Mouse (Mus musculus): ENCODE data around the gene Rexo4. TPM values are rescaled to one million over a fixed set of nuclear protein-coding genes. Genes with fewer than 3 reads are reported as not detected.

The Rexo4 gene
- polyA plus RNA-seq, 1 experiment from 2014 or later = 77.4 TPM

GRCm38 (mm10) chr2:26930390-26930789 is 33.8 kb downstream of the Rexo4 start:
- no peak overlapping the region for H3K27ac ChIP-seq
- peaks cover 75% of the 10 kb centered on the region for H3K79me2 ChIP-seq (ENCODE audit: inconsistent target)
- WGBS (ENCODE audit: missing documents) = 22% methylated on average over 1 of the region's 1 CpGs
- H3K4me3 ChIP-seq (ENCODE audit: inconsistent target) = no peak overlapping the region
- H3K36me3 ChIP-seq (ENCODE audit: inconsistent target) = peaks cover 23% of the 10 kb centered on the region

DNA sequence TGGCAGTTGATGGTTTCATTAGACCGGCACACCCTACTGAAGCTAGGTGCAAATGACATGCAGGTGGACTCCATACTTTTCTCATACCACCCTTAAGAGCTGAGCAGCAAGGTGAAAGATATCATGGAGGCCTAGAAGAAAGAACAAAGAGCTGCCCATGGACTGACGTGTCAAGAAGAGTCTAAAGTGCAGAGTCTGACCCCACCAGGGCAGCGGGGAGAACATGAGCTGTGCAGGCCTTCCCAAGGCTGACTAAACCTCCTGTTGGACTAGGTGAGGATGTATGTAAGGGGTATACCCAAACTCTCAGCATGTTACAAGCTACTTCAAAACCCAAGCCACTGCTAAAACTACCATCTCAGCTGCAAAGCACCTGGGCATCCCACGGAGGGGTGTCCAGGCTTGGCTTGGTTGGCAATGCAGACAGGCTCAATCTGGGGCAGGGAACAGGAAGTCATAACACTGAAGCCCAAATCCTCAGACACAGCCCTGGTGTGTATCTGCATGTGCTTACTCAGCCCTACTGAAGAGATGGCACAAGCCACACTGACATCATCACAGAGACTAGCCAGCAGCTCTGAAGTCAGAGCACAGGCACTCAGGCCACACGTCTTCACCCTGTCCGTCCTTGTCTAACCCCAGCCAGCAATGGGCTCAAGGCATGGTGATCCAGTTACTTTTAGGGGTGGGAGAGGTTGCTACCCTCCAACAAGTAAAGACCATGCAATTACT is 36.3 kb downstream of the Rexo4 start:
- Histone ChIP-seq H3K79me2 (ENCODE audit: inconsistent target) (peaks cover 100% of the 10 kb centered on the region), H3K36me3 (ENCODE audit: inconsistent target) (peaks cover 48% of the 10 kb centered on the region), H3K27ac (peak overlapping the region; percentile 30), H3K4me3 (ENCODE audit: inconsistent target) (no peak overlapping the region)
- 87% methylated on average over 6 of the region's 6 CpGs for WGBS (ENCODE audit: missing documents)

DNA sequence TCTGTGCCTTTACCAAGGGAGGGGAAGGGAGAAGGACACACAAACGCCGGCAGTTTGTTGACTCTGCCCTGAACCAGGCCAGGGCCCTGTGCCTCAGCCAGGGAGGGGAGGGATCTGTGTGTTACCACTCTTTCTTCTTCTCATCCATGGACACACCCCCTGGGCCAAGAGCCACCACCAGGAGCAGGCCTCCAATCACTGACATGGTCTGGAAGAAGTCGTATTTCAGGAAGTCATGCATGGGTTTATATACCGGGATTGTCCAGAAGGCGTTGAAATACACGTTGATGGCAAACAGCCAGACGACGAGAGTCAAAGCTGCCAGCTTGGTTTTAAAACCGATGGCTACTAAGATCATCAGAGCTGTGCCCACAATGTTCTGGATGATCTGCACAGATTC is 42.4 kb downstream of the Rexo4 start:
- Histone ChIP-seq H3K27ac (no peak overlapping the region), H3K4me3 (ENCODE audit: inconsistent target) (no peak overlapping the region), H3K79me2 (ENCODE audit: inconsistent target) (peaks cover 90% of the 10 kb centered on the region), H3K36me3 (ENCODE audit: inconsistent target) (peaks cover 86% of the 10 kb centered on the region)
- 80% methylated on average over 7 of the region's 9 CpGs for WGBS (ENCODE audit: missing documents)

DNA sequence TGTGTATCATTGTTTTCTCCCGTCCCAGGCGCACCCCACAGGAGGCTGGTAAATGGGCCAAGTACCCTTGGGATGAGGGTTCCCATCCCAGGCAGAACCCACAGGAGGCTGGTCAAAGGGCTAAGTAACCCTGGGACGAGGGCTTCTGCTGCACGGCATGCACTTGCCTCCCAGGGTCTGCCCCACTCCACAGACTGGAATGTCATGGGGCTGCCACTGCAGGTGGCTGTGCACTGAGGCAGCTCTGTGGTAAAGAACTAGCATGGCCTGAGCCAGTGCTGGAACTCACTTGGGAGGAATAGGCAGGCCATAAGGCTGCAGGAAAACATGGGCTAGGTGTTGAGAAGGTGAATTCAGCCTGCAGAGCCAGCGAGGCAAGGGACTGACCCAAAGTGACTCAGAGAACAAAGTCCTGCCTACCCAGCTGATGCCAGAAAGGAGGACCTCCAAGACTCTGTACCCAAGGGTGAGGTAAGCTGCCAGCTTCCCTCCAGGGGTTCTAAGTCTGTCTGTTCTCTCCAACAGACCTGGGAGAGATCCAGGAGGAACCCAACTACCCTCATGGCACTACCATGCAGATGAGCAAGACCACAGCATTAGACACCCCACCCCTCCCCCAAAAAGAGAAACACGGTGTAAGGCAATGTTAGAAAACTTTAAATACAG is 43.9 kb downstream of the Rexo4 start:
- WGBS (ENCODE audit: missing documents) = 91% methylated on average over 6 of the region's 6 CpGs
- H3K36me3 ChIP-seq (ENCODE audit: inconsistent target) = peaks cover 72% of the 10 kb centered on the region
- no peak overlapping the region for H3K4me3 ChIP-seq (ENCODE audit: inconsistent target)
- no peak overlapping the region for H3K27ac ChIP-seq
- H3K79me2 ChIP-seq (ENCODE audit: inconsistent target) = peaks cover 84% of the 10 kb centered on the region

GRCm38 (mm10) chr2:26919684-26920083 is 44.5 kb downstream of the Rexo4 start:
- Histone ChIP-seq H3K79me2 (ENCODE audit: inconsistent target) (peaks cover 84% of the 10 kb centered on the region), H3K36me3 (ENCODE audit: inconsistent target) (peaks cover 65% of the 10 kb centered on the region), H3K4me3 (ENCODE audit: inconsistent target) (no peak overlapping the region), H3K27ac (no peak overlapping the region)
- 96% methylated on average over 3 of the region's 3 CpGs for WGBS (ENCODE audit: missing documents)

DNA sequence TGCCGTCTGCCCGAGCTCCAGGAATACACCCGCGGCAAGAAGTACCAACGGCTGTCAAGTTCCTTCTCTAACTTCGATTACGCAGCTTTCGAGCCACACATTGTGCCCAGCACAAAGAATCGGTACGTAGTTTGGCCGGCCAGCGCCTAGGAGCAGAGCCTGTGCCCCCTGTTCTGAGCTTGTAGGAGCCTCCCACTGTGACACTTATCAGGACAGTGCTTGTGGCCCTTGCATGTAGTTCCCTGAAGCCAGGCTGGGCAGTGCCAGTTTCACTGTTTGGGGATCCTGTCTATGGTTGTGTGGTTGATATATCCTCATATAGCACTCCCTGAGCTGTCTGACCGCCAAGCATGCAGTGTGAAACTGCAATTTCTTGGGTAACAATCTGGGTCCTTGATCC is 47.4 kb downstream of the Rexo4 start:
- 1% methylated on average over 13 of the region's 13 CpGs for WGBS (ENCODE audit: missing documents)
- peaks cover 53% of the 10 kb centered on the region for H3K36me3 ChIP-seq (ENCODE audit: inconsistent target)
- H3K4me3 ChIP-seq (ENCODE audit: inconsistent target) = peak overlapping the region; percentile 99
- peak overlapping the region; percentile 85 for H3K27ac ChIP-seq
- H3K79me2 ChIP-seq (ENCODE audit: inconsistent target) = peaks cover 88% of the 10 kb centered on the region

DNA sequence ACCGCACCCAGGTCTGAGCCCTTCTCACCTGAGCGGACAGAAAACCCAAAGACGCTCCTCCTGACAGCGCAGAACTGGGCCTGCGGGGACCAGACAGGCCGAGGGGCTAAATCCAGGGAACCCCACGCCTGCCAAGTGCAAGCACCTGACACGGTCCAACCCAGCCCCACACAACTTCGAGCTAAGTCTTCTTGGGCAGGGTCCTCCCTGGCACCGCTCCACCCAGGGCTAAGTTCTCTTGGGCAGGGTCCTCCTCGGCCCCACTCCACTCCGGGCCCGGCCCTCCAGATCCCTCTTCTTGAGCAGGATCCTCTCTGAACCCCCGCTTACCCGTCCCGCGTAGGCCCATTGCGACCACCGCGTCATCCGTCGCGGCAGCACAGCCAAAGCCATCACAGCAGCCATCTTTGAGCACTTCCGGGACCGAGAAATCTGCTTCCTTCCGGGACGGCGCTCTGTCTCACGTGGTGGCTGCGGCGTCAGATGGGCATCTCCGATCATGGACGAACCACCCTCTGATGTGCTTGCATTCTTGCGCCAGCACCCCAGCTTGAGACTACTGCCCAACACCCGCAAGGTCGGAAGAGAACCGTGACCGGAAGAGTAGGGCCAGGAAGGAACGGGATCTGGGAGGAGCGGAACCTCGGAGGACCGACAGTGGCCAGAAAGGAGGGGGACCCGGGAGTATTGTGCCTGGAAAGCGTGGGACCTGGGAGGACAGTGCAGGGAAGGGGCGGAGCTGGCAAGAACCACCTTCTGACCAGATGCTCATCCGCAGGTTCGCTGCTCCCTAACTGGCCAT is 48.1 kb downstream of the Rexo4 start, which contains the start of the genes Surf2 and Surf1:
Gene Surf2 (plus strand): TSS at position 441 of the 802 bp plus-strand sequence.
Gene Surf1 (minus strand): TSS at position 604 of the 802 bp plus-strand sequence.
- WGBS (ENCODE audit: missing documents) = 2% methylated on average over 47 of the region's 47 CpGs
- Histone ChIP-seq H3K79me2 (ENCODE audit: inconsistent target) (peaks cover 94% of the 10 kb centered on the region), H3K36me3 (ENCODE audit: inconsistent target) (peaks cover 46% of the 10 kb centered on the region), H3K27ac (peak within 1 kb of the TSS; percentile 85), H3K4me3 (ENCODE audit: inconsistent target) (peak within 1 kb of the TSS; percentile 99)

GRCm38 (mm10) chr2:26914148-26914941 is 49.8 kb downstream of the Rexo4 start:
- Histone ChIP-seq H3K4me3 (ENCODE audit: inconsistent target) (no peak overlapping the region), H3K36me3 (ENCODE audit: inconsistent target) (peaks cover 29% of the 10 kb centered on the region), H3K79me2 (ENCODE audit: inconsistent target) (peaks cover 89% of the 10 kb centered on the region), H3K27ac (no peak overlapping the region)
- 94% methylated on average over 8 of the region's 8 CpGs for WGBS (ENCODE audit: missing documents)

DNA sequence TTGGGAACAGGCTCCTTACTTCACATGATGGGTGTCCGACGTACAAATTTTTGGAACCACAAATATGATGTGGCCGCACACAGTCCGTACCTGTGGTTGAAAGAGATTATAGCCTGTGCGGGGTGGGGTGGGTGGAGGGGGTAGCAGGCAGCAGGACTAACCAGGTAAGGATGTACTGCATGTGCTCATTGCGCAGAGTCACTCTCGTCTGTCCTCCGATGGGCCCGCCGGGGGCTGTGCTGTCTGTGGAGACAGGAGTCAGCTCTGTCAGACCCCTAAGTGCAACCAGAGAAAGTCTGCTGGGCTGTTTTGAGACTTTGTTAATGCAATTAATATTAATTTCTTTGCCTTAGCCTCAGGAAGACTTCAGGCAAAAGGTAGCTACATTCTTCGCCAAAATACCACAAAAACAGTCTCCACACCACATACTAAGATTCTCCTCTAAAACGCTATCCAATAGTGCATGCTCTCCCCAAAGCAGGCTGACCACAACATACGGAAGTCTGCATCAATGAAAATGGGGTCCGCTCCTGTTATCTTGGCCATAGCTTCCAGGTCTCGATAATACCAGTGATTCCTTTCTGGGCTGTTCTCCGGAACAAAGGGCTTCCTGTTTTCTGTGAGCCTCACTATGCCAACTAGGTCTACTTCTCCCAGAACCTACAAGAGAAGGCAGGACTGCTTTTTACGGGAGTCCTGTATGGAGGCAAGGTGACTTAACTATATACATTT is 50.6 kb downstream of the Rexo4 start:
- Histone ChIP-seq H3K36me3 (ENCODE audit: inconsistent target) (peaks cover 21% of the 10 kb centered on the region; the same call in 1 of the 2 replicates), H3K79me2 (ENCODE audit: inconsistent target) (peaks cover 89% of the 10 kb centered on the region), H3K4me3 (ENCODE audit: inconsistent target) (no peak overlapping the region), H3K27ac (no peak overlapping the region)
- 85% methylated on average over 15 of the region's 17 CpGs for WGBS (ENCODE audit: missing documents)

DNA sequence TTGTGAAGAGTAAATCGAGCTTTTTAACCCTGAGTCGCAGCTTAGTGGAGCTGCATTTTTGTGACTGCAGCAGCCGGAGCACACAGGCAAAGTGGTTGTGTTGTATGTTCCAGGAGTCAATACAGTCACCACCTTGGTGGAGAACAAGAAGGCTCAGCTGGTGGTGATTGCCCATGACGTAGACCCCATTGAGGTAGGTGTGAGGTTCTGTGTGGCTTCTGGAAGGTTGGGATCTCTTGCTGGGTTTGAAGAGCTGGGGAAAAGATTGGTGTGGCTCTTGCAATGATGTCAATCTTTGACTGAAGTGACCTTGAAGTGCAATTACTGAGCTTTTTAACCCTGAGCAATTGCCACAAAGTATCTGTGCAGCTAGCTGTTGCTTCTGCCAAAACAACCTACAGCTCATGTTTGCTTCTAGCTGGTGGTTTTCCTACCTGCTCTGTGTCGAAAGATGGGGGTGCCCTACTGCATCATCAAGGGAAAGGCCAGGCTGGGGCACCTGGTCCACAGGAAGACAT is 51.9 kb downstream of the Rexo4 start:
- Histone ChIP-seq H3K79me2 (ENCODE audit: inconsistent target) (peaks cover 89% of the 10 kb centered on the region), H3K27ac (no peak overlapping the region), H3K36me3 (ENCODE audit: inconsistent target) (peaks cover 25% of the 10 kb centered on the region; the same call in 1 of the 2 replicates), H3K4me3 (ENCODE audit: inconsistent target) (peak overlapping the region; percentile 90; the same call in 1 of the 2 replicates)
- 84% methylated on average over 4 of the region's 5 CpGs for WGBS (ENCODE audit: missing documents)

DNA sequence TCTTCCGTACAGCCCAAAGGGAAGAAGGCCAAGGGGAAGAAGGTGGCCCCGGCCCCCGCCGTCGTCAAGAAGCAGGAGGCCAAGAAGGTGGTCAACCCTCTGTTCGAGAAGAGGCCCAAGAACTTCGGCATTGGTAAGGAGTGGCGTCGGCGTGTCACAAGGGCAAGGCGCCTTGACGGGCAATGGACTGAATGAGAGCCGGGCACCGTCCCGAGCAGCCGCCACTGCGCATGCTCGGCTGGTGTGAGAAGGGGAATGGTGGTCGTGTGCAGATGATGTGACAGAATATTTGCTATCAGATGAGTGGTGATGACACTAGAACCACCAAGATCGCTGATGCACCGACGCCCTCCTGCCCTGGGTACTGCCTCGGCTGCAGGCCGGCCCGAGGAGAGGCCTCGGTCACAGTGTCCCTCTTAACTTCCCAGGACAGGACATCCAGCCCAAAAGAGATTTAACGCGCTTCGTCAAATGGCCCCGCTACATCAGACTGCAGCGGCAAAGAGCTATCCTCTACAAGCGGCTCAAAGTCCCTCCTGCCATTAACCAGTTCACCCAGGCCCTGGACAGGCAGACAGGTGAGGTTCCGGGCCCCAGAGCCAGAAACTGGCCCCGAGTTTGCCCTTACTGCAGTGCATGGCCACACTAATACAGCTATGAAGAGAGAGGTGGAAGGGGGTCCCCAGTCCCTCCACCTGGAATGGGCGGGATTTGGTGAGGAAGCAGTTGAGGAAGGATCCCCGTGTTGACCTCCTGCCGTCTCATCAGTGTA is 53.0 kb downstream of the Rexo4 start:
- Histone ChIP-seq H3K36me3 (ENCODE audit: inconsistent target) (peaks cover 25% of the 10 kb centered on the region; the same call in 1 of the 2 replicates), H3K27ac (peak overlapping the region; percentile 60), H3K4me3 (ENCODE audit: inconsistent target) (peak overlapping the region; percentile 90), H3K79me2 (ENCODE audit: inconsistent target) (peaks cover 94% of the 10 kb centered on the region)
- under 1% methylated on average over 30 of the region's 37 CpGs for WGBS (ENCODE audit: missing documents)

GRCm38 (mm10) chr2:26910124-26910993 is 53.8 kb downstream of the Rexo4 start, which contains the start of the genes Med22 and Rpl7a:
Gene Med22 (minus strand): TSS chr2:26910677.
Gene Rpl7a (plus strand): TSS chr2:26910764.
- Histone ChIP-seq H3K79me2 (ENCODE audit: inconsistent target) (peaks cover 95% of the 10 kb centered on the region), H3K27ac (peak within 1 kb of the TSS; percentile 60), H3K4me3 (ENCODE audit: inconsistent target) (peak within 1 kb of the TSS; percentile 90), H3K36me3 (ENCODE audit: inconsistent target) (peaks cover 31% of the 10 kb centered on the region; the same call in 1 of the 2 replicates)
- WGBS (ENCODE audit: missing documents) = 2% methylated on average over 66 of the region's 74 CpGs
